Mouse (Mus musculus) liver, embryonic 14.5 days (tissue): ENCODE measurements around the gene Arl6. TPM values are rescaled to one million over a fixed set of nuclear protein-coding genes. Genes with fewer than 3 reads are reported as not detected.
A peak's percentile ranks its signal among the peaks of the same experiment; 100 is the strongest.

ENCODE experiments used
- ATAC-seq: fragments of 200-750 bp; cut with Nextera tagmentation; 2 replicates; pipeline ENCODE4 v1.8.0; 2017; ENCODE audit warnings: moderate number of reproducible peaks, mild to moderate bottlenecking, moderate library complexity; ENCODE audit not compliant: insufficient read depth
- DNase-seq, 3 experiments: peaks; one replicate each; pipeline ENCODE4 v3.0.0-alpha.2; 2012 to 2013; ENCODE audit warnings: low read depth in 3 of 3, low spot score in 3 of 3
- H3K27ac ChIP-seq: fragments of 300-500 bp; sonication (generic); 2 replicates; pipeline ENCODE4 v1.5.1; 2014; ENCODE audit warnings: moderate library complexity, mild to moderate bottlenecking, control low read depth, inconsistent platforms
- H3K27me3 ChIP-seq: fragments of 300-500 bp; sonication (generic); 2 replicates; pipeline ENCODE4 v1.6.1; 2014; ENCODE audit warnings: mild to moderate bottlenecking, low read length, moderate library complexity; ENCODE audit not compliant: control insufficient read depth, insufficient read depth
- H3K36me3 ChIP-seq: fragments of 300-500 bp; sonication (generic); replicated peaks from 2 replicates; pipeline ENCODE4 v1.6.1; 2014; ENCODE audit warnings: low read depth; ENCODE audit not compliant: control insufficient read depth, insufficient read depth
- H3K4me1 ChIP-seq, 2 experiments: fragments of 200-500 bp in 1 of 2; fragments of 300-500 bp in 1 of 2; sonication (generic) in 1 of 2; replicated peaks; 2 replicates each; pipeline ENCODE4 v1.6.1; 2012 to 2014; ENCODE audit warnings: antibody characterized with exemption in 1 of 2, inconsistent platforms in 1 of 2, low read length in 1 of 2; ENCODE audit not compliant: control insufficient read depth in 2 of 2, insufficient read depth in 2 of 2
- H3K4me2 ChIP-seq: fragments of 300-500 bp; sonication (generic); 2 replicates; pipeline ENCODE4 v1.6.1; 2014; ENCODE audit warnings: low read depth, mild to moderate bottlenecking, control low read depth, moderate library complexity
- H3K4me3 ChIP-seq, 2 experiments: fragments of 200-500 bp in 1 of 2; fragments of 300-500 bp in 1 of 2; sonication (generic) in 1 of 2; 2 replicates each; pipeline ENCODE4 v1.5.1; 2012 to 2014; ENCODE audit warnings: low read depth in 2 of 2, low read length in 2 of 2, mild to moderate bottlenecking in 2 of 2, control low read depth in 1 of 2, inconsistent platforms in 1 of 2, moderate library complexity in 1 of 2; ENCODE audit not compliant: insufficient read depth in 1 of 2
- H3K9ac ChIP-seq: fragments of 300-500 bp; sonication (generic); replicated peaks from 2 replicates; pipeline ENCODE4 v1.6.1; 2014; ENCODE audit warnings: mild to moderate bottlenecking, control low read depth, moderate library complexity
- H3K9me3 ChIP-seq: fragments of 300-500 bp; sonication (generic); 2 replicates; pipeline ENCODE4 v1.6.1; 2016; ENCODE audit warnings: low read length, mixed read lengths; ENCODE audit not compliant: control insufficient read depth
- CTCF ChIP-seq: IDR thresholded peaks from 2 replicates; pipeline ENCODE4 v1.5.1; 2016; ENCODE audit warnings: antibody characterized with exemption, low read depth, control low read depth
- EP300 ChIP-seq: IDR thresholded peaks from 2 replicates; pipeline ENCODE4 v1.6.1; 2016; ENCODE audit warnings: antibody characterized with exemption, low read depth
- WGBS: fragments of 180-500 bp; shearing (Covaris S2); extraction: QIAGEN DNeasy Blood & Tissue Kit; methylation state at CpG from one replicate; pipeline ENCODE4 v1.1.7; 2014; ENCODE audit not compliant: insufficient replicate concordance; 5-methylcytosine and 5-hydroxymethylcytosine counted together
- polyA plus RNA-seq, 2 experiments: library from polyadenylated mRNA; depleted of rRNA in 1 of 2; stranded (reverse) in 1 of 2; unstranded in 1 of 2; fragments of >200 nt; fragmentation: Nextera tagmentation in 1 of 2; extraction: Ambion mirVana in 1 of 2; gene quantifications; 2 replicates each; pipeline versions ENCODE4 v1.2.1 to v1.2.3; 2012 to 2014

Gene Arl6
- polyA plus RNA-seq, 2 experiments = 1.4 to 3.1 TPM

GRCm38 (mm10) chr16:59643766-59644165 lies 4.6 kb upstream of the Arl6 start:
- ATAC-seq = no peak
- 34% methylated on average over 2 of the region's 2 CpGs for WGBS
- peaks cover 0 to under 1% of the 10 kb centered on the region in 2 experiments; a peak in 2 of 4 replicates for H3K4me1 ChIP-seq
- no peak for DNase-seq
- TF ChIP-seq CTCF (no peak), EP300 (no peak)
- no peak overlapping the region for H3K27ac ChIP-seq
- no peak overlapping the region for H3K9ac ChIP-seq
- H3K4me2 ChIP-seq = no peak overlapping the region
- no peaks in the 10 kb centered on the region for H3K9me3 ChIP-seq
- no peak overlapping the region for H3K4me3 ChIP-seq
- H3K27me3 ChIP-seq = no peaks in the 10 kb centered on the region
- H3K36me3 ChIP-seq = no peaks in the 10 kb centered on the region

DNA sequence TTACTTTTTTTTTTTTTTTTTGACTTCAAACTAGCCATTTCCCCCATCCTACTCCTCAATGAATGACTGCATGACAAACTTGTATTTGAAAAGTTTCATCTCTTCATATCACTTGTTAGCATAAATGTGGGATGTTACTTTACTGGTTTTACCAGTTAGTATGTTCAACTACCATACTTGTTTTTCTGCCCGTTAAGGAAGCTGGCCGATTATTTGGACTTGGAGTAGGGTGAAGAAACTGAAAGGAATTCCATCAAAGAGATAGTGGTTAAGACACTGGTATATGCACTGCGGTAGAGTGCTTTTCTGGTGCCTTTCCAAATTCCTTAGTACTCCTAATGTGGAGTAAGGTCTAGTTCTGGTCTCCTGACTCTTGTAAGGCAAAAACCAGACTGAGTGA lies 794 bp upstream of the Arl6 start:
- Histone ChIP-seq H3K4me3 (no peak overlapping the region), H3K27ac (no peak overlapping the region), H3K9me3 (no peaks in the 10 kb centered on the region), H3K9ac (no peak overlapping the region), H3K4me2 (peak overlapping the region; percentile 84), H3K27me3 (no peaks in the 10 kb centered on the region), H3K36me3 (no peaks in the 10 kb centered on the region), H3K4me1 (peaks cover 0 to 3% of the 10 kb centered on the region in 2 experiments; a peak in 2 of 4 replicates)
- WGBS = 79% methylated on average over 3 of the region's 3 CpGs
- TF ChIP-seq EP300 (no peak), CTCF (no peak)
- DNase-seq (no peak), ATAC-seq (no peak)

GRCm38 (mm10) chr16:59634598-59634997 lies 4.6 kb downstream of the Arl6 start:
- 65% methylated on average over 2 of the region's 2 CpGs for WGBS
- TF ChIP-seq CTCF (no peak), EP300 (no peak)
- ATAC-seq (no peak), DNase-seq (no peak)
- Histone ChIP-seq H3K9ac (no peak overlapping the region), H3K27me3 (no peaks in the 10 kb centered on the region), H3K4me1 (peaks cover 0 to 3% of the 10 kb centered on the region in 2 experiments; a peak in 2 of 4 replicates), H3K27ac (no peak overlapping the region), H3K4me3 (no peak overlapping the region), H3K9me3 (no peaks in the 10 kb centered on the region), H3K4me2 (no peak overlapping the region), H3K36me3 (no peaks in the 10 kb centered on the region)

DNA sequence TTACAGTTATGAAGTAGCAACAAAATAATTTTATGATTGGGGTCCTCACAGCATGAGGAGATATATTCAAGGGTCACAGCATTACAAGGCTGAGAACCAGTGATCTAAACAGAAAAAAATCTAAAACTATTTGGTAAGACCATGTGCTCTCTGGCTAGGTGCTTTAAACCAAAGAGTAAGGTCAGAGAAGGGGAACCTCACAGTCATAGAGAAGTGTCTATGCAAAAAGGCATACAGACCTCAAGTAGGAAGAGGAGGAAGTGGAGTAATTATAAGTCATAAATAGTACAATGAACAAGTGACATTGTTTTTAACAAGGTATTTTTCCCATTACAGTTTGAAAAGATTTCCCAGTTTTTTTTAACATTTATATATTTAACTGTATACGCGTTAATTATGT lies 17.6 kb downstream of the Arl6 start:
- DNase-seq = no peak
- Histone ChIP-seq H3K4me2 (no peak overlapping the region), H3K4me1 (no peaks in the 10 kb centered on the region), H3K27ac (no peak overlapping the region), H3K27me3 (no peaks in the 10 kb centered on the region), H3K9ac (no peak overlapping the region), H3K9me3 (no peaks in the 10 kb centered on the region), H3K4me3 (no peak overlapping the region), H3K36me3 (no peaks in the 10 kb centered on the region)
- WGBS = 71% methylated on average over 2 of the region's 2 CpGs
- TF ChIP-seq EP300 (no peak), CTCF (no peak)
- ATAC-seq = no peak

DNA sequence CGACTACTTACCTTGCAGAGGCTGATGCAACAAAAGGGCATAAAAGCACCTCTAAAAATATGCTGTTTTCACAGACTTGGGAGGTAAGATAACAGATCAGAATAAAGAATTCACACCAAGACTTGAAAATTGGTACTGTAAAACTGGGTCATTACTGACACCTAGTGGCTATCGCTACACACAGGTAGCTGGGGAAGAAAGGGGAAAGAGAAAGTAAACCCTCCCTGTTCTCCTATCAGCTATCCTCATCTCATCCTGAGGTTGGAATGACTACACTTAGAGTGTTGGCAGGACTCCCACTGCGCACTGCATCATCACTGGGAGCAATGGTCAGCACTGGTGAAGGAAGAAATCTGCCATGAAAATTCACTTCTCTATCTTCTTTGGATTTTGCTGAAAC lies 22.0 kb downstream of the Arl6 start:
- H3K4me1 ChIP-seq = no peaks in the 10 kb centered on the region
- no peaks in the 10 kb centered on the region for H3K9me3 ChIP-seq
- TF ChIP-seq CTCF (peak; percentile 50; the same call in 1 of the 2 replicates), EP300 (no peak)
- H3K36me3 ChIP-seq = no peaks in the 10 kb centered on the region
- DNase-seq (no peak), ATAC-seq (no peak)
- H3K4me3 ChIP-seq = no peak overlapping the region
- H3K9ac ChIP-seq = no peak overlapping the region
- no peak overlapping the region for H3K4me2 ChIP-seq
- no peak overlapping the region for H3K27ac ChIP-seq
- WGBS = 13% methylated on average over 3 of the region's 3 CpGs
- no peaks in the 10 kb centered on the region for H3K27me3 ChIP-seq
